Mouse (Mus musculus) cerebellum, adult (tissue): ENCODE data around the gene Gm21863.
"Not testable (repeated sequence)": the region's sequence is repeated elsewhere in the genome, so short reads cannot be mapped to it uniquely, and the experiment has no call there.

ENCODE experiments used
- ATAC-seq: cut with Nextera tagmentation; 2 replicates; pipeline ENCODE4 v1.9.2; 2017; ENCODE audit warnings: mild to moderate bottlenecking, moderate library complexity, mixed read lengths; ENCODE audit not compliant: insufficient number of reproducible peaks, low FRiP score, low TSS enrichment

The Gm21863 gene

DNA sequence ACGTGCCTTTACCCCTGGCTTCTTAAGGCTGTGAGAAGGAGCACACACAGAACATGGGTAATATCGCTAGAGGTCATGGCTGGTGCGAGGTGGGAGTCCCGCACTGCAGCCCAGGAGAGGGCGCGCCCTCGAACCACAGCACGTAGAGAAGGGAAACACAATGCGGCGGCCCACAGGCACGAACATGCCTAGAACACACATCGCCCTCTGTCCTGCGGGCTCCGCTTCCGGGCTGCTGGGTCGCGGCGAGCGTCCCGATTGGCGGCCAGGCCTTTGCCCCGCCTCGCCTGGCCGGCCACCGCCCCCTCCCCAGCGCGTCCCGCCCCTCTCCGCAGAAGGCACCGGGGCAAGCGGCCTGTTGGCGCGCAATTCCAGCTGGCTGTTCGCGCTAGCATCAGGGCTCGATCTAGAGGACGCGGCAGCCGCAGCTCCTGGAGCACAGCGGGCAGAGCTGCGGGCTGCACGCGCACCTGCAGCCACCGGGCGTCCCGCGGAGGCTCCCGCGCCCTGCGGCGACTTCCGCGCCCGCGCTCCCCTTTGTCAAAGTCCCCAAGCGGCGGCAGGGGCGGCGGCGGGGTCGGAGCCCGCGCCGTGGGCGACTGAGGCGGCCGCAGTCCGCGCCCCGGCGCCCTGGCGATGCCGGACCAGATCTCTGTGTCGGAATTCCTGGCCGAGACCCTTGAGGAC is at the start of gene Gm21863:
TSS of gene Gm21863 (plus strand) at position 637 of the 687 bp plus-strand sequence.
- not testable (repeated sequence) for ATAC-seq

DNA sequence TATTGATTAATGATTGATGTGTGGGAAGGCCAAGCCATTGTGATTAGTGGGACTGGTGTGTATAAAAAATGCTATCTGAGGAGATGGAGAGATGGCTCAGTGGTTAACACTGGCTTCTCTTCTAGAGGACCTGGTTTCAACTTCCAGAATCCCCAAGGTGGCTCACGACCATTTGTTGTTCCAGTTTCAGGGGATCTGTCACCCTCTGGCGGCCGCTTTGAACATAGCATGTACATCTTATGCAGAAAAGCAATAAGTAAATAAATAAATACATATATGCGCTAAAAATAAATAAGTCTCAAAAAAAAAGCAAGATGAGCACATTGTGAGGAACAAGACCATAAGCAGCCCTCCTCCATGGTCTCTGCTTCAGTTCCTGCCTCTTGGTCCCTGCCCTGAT is 26.3 kb upstream of the Gm21863 start:
- ATAC-seq, result not testable (repeated sequence)
